Mouse (Mus musculus) kidney, adult 2 months (tissue): ENCODE measurements around the gene Agbl4. TPM values are rescaled to one million over a fixed set of nuclear protein-coding genes. Genes with fewer than 3 reads are reported as not detected.
"Not testable (repeated sequence)": the region's sequence is repeated elsewhere in the genome, so short reads cannot be mapped to it uniquely, and the experiment has no call there.

ENCODE experiments used
- DNase-seq: peaks from one replicate; pipeline ENCODE4 v3.0.0; 2021
- H3K27ac ChIP-seq: fragments of 200-500 bp; 2 replicates; pipeline ENCODE4 v1.5.1; 2012; ENCODE audit warnings: low read depth, low read length, control low read depth, inconsistent platforms; ENCODE audit not compliant: insufficient read depth
- H3K27me3 ChIP-seq: fragments of 200-500 bp; replicated peaks from 2 replicates; pipeline ENCODE4 v1.6.1; 2012; ENCODE audit warnings: mild to moderate bottlenecking, moderate library complexity, low read length, inconsistent platforms; ENCODE audit not compliant: control insufficient read depth, insufficient read depth
- H3K36me3 ChIP-seq: fragments of 200-500 bp; 2 replicates; pipeline ENCODE4 v1.6.1; 2012; ENCODE audit warnings: mild to moderate bottlenecking, moderate library complexity, low read length, inconsistent platforms; ENCODE audit not compliant: control insufficient read depth, insufficient read depth
- H3K4me1 ChIP-seq: fragments of 200-500 bp; 2 replicates; pipeline ENCODE4 v1.6.1; 2011; ENCODE audit warnings: low read length; ENCODE audit not compliant: control insufficient read depth, insufficient read depth
- H3K4me3 ChIP-seq: fragments of 200-500 bp; 2 replicates; pipeline ENCODE4 v1.5.1; 2011; ENCODE audit warnings: mild to moderate bottlenecking, low read depth, low read length, control low read depth; ENCODE audit not compliant: insufficient read depth
- CTCF ChIP-seq: fragments of 200-500 bp; conservative IDR thresholded peaks from 2 replicates; pipeline ENCODE4 v1.5.1; 2011; ENCODE audit warnings: low read depth, mild to moderate bottlenecking, control low read depth, low read length, moderate library complexity, mixed read lengths; ENCODE audit not compliant: insufficient read depth, insufficient read length
- POLR2A ChIP-seq: fragments of 200-500 bp; IDR thresholded peaks from one replicate; pipeline ENCODE4 v1.6.1; 2011; ENCODE audit warnings: low read depth, low read length, control low read depth
- WGBS: fragments of 180-500 bp; shearing (Covaris S2); methylation state at CpG from one replicate; pipeline ENCODE4 v1.1.7; 2018; 5-methylcytosine and 5-hydroxymethylcytosine counted together
- polyA plus RNA-seq: library from polyadenylated mRNA; depleted of rRNA; stranded (reverse); fragments of >200 nt; gene quantifications from 2 replicates; pipeline ENCODE4 v1.2.3, GENCODE M21; 2012

Gene Agbl4
- polyA plus RNA-seq, 1 experiment = 0.16 TPM

- no peak for DNase-seq
- Histone ChIP-seq H3K4me1 (no peaks in the 10 kb centered on the region), H3K27me3 (no peaks in the 10 kb centered on the region), H3K4me3 (no peak overlapping the region), H3K36me3 (no peaks in the 10 kb centered on the region), H3K27ac (no peak overlapping the region)
- WGBS = 89% methylated on average over 2 of the region's 2 CpGs
- TF ChIP-seq CTCF = no peak
- TF ChIP-seq POLR2A = no peak
These were observed 784.0 kb downstream of the Agbl4 start for GRCm38 (mm10) chr4:111181478-111181877.

- peaks cover 9% of the 10 kb centered on the region for H3K4me1 ChIP-seq
- H3K36me3 ChIP-seq = no peaks in the 10 kb centered on the region
- 6% methylated on average over 2 of the region's 2 CpGs for WGBS
- H3K27me3 ChIP-seq = no peaks in the 10 kb centered on the region
- no peak overlapping the region for H3K4me3 ChIP-seq
- DNase-seq = peak; percentile 88
- peak overlapping the region; percentile 64; the same call in 1 of the 2 replicates for H3K27ac ChIP-seq
- TF ChIP-seq CTCF (no peak), POLR2A (no peak)
These were observed 802.6 kb downstream of the Agbl4 start for GRCm38 (mm10) chr4:111200100-111200499.

GRCm38 (mm10) chr4:111215191-111215762, 817.8 kb downstream of the Agbl4 start:
- Histone ChIP-seq H3K36me3 (no peaks in the 10 kb centered on the region), H3K27me3 (no peaks in the 10 kb centered on the region), H3K4me1 (no peaks in the 10 kb centered on the region), H3K4me3 (no peak overlapping the region), H3K27ac (no peak overlapping the region)
- DNase-seq = no peak
- WGBS = 70% methylated on average over 3 of the region's 3 CpGs
- TF ChIP-seq POLR2A (no peak), CTCF (no peak)

GRCm38 (mm10) chr4:111219030-111219429, 821.6 kb downstream of the Agbl4 start:
- not testable (repeated sequence) for H3K27me3 ChIP-seq, H3K4me3 ChIP-seq, H3K4me1 ChIP-seq, H3K27ac ChIP-seq, H3K36me3 ChIP-seq, DNase-seq
- 56% methylated on average over 1 of the region's 1 CpGs for WGBS

- 92% methylated on average over 9 of the region's 9 CpGs for WGBS
- DNase-seq, H3K4me1 ChIP-seq, H3K36me3 ChIP-seq, H3K27me3 ChIP-seq, H3K27ac ChIP-seq, H3K4me3 ChIP-seq: not testable (repeated sequence)
These were observed 822.1 kb downstream of the Agbl4 start for GRCm38 (mm10) chr4:111219543-111219942.

GRCm38 (mm10) chr4:111233849-111234248, 836.4 kb downstream of the Agbl4 start:
- TF ChIP-seq CTCF (no peak), POLR2A (no peak)
- Histone ChIP-seq H3K27ac (no peak overlapping the region), H3K4me3 (no peak overlapping the region), H3K36me3 (no peaks in the 10 kb centered on the region), H3K27me3 (no peaks in the 10 kb centered on the region), H3K4me1 (no peaks in the 10 kb centered on the region)
- DNase-seq = no peak
- WGBS = 76% methylated on average over 1 of the region's 1 CpGs

- H3K4me1 ChIP-seq = no peaks in the 10 kb centered on the region
- H3K36me3 ChIP-seq = no peaks in the 10 kb centered on the region
- no peak overlapping the region for H3K4me3 ChIP-seq
- WGBS = 84% methylated on average over 5 of the region's 5 CpGs
- no peaks in the 10 kb centered on the region for H3K27me3 ChIP-seq
- DNase-seq = no peak
- TF ChIP-seq POLR2A (no peak), CTCF (no peak)
- H3K27ac ChIP-seq = no peak overlapping the region
These were observed 854.5 kb downstream of the Agbl4 start for GRCm38 (mm10) chr4:111251917-111252316.

- Histone ChIP-seq H3K27me3 (no peaks in the 10 kb centered on the region), H3K36me3 (no peaks in the 10 kb centered on the region), H3K4me1 (no peaks in the 10 kb centered on the region), H3K27ac (no peak overlapping the region), H3K4me3 (no peak overlapping the region)
- TF ChIP-seq CTCF (no peak), POLR2A (no peak)
- 64% methylated on average over 4 of the region's 4 CpGs for WGBS
- DNase-seq = no peak
These were observed 858.0 kb downstream of the Agbl4 start for GRCm38 (mm10) chr4:111255499-111255898.
